Mouse (Mus musculus) olfactory bulb, adult 2 months (tissue): Measurements from ENCODE around the gene Tfe3.

ENCODE experiments used
- CTCF ChIP-seq: fragments of 200-500 bp; IDR thresholded peaks from 2 replicates; pipeline ENCODE4 v1.5.1; 2012; ENCODE audit warnings: low read depth, mild to moderate bottlenecking, low read length, moderate library complexity; ENCODE audit not compliant: insufficient read depth
- POLR2A ChIP-seq: fragments of 200-500 bp; IDR thresholded peaks from 2 replicates; pipeline ENCODE4 v1.6.1; 2012; ENCODE audit warnings: mild to moderate bottlenecking, low read depth, low read length, moderate library complexity; ENCODE audit not compliant: insufficient read depth

- no peak for TF ChIP-seq CTCF
- no peak for TF ChIP-seq POLR2A
Observed at GRCm38 (mm10) chrX:7790309-7790708, 27.9 kb downstream of the Tfe3 start.
